Mouse (Mus musculus): ENCODE data around the gene Stip1. TPM values are rescaled to one million over a fixed set of nuclear protein-coding genes. Genes with fewer than 3 reads are reported as not detected.
"Not testable (repeated sequence)": the region's sequence is repeated elsewhere in the genome, so short reads cannot be mapped to it uniquely, and the experiment has no call there.

The Stip1 gene
- polyA plus RNA-seq, 1 experiment from 2014 or later: 267 TPM

DNA sequence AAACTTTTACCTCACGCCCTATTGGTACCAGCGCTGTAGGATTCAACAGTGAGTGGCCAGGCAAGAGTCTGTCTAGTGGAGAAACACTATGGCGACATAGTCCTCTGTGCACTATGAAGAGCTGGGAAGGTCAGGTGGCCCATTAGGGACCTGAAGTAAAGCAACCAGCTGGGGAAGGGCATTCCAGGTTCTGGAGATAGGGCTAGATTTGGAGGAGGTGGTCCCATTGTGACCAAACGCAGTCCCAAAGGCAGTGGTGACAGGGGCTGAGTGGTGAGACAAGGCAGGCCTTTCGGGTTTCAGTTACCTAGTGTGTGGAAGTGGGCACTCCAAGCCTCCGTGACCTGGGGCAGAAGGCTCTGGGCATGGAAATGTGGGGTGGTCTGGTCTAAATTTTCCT lies 18.8 kb upstream of the Stip1 start:
- Histone ChIP-seq H3K4me2 (replicated peaks) (peak overlapping the region; percentile 99), H3K36me3 (no peaks in the 10 kb centered on the region), H3K4me3 (peak overlapping the region; percentile 61; the same call in 1 of the 2 replicates), H3K4me1 (peaks cover 24% of the 10 kb centered on the region), H3K9ac (no peak overlapping the region), H3K9me3 (replicated peaks) (no peaks in the 10 kb centered on the region), H3K27ac (no peak overlapping the region), H3K27me3 (peaks cover 46% of the 10 kb centered on the region)
- WGBS: 59% methylated on average over 6 of the region's 6 CpGs
- no peak for ATAC-seq (ENCODE audit: low FRiP score)

DNA sequence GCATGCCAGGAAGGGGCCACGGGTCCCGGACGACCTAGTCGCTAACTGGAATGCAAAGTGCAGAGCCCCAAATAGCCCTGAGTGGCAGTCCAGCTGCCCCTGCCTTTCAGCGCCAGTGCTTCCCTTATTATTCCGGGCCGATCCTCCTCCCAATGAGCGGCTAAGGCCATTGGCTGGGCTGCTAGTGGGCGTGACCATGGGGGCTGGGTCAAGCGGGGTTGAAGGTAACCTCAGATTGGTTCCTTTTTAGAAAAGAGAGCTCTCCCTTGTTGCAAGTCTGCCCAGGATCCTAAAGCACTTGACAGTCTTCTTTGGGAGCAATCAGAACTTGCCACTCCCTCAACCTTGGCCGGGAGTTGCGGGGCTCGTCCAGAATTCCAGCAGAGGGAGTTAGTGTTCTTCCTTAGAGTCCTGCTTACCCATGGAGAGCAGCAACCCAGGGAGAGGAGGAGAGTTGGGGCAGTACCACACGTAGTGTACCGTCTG lies 18.0 kb upstream of the Stip1 start:
- Histone ChIP-seq H3K27ac (no peak overlapping the region), H3K4me1 (peaks cover 24% of the 10 kb centered on the region), H3K27me3 (peaks cover 44% of the 10 kb centered on the region), H3K9me3 (replicated peaks) (no peaks in the 10 kb centered on the region), H3K9ac (0 out of 2 replicates have a peak overlapping the region, but pooled peaks have one; percentile 9), H3K36me3 (no peaks in the 10 kb centered on the region), H3K4me3 (peak overlapping the region; percentile 61), H3K4me2 (replicated peaks) (peak overlapping the region; percentile 99)
- peak; percentile 72 for ATAC-seq (ENCODE audit: low FRiP score)
- WGBS: under 1% methylated on average over 15 of the region's 15 CpGs

DNA sequence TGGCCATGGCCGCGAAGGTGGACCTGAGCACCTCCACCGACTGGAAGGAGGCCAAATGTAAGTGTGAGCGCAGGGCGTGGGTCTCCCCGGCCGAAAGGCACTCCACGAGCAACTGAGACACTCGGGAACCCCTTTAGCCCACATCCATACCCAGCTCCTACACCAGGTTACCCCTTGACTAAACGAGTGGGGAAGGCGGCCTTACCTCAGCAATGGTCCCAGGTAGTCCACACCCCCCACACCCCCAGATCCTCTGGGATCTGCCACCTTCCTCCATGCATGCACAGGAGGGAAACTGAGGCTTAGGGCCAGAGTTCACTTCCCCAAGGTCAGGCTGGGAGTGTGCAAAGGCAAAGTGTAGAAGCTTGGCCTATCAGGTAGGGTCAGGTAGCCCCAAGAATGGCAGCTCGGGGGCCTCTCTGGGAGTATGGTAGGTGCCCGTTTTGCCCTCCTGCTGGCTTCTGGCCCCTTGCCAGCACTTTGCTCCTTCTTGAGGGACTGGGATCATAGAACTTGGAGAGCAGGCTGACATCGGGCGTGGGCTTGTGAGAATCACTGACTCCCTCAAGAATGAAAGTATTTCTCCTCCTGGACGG lies 17.5 kb upstream of the Stip1 start:
- H3K4me3 ChIP-seq: peak overlapping the region; percentile 61
- H3K9ac ChIP-seq: peak overlapping the region; percentile 65
- no peak overlapping the region for H3K27ac ChIP-seq
- H3K4me1 ChIP-seq: peaks cover 24% of the 10 kb centered on the region
- H3K9me3 ChIP-seq (replicated peaks): no peaks in the 10 kb centered on the region
- peak overlapping the region; percentile 99 for H3K4me2 ChIP-seq (replicated peaks)
- H3K36me3 ChIP-seq: no peaks in the 10 kb centered on the region
- peak; percentile 62 for ATAC-seq (ENCODE audit: low FRiP score)
- H3K27me3 ChIP-seq: peaks cover 44% of the 10 kb centered on the region
- 5% methylated on average over 16 of the region's 16 CpGs for WGBS

DNA sequence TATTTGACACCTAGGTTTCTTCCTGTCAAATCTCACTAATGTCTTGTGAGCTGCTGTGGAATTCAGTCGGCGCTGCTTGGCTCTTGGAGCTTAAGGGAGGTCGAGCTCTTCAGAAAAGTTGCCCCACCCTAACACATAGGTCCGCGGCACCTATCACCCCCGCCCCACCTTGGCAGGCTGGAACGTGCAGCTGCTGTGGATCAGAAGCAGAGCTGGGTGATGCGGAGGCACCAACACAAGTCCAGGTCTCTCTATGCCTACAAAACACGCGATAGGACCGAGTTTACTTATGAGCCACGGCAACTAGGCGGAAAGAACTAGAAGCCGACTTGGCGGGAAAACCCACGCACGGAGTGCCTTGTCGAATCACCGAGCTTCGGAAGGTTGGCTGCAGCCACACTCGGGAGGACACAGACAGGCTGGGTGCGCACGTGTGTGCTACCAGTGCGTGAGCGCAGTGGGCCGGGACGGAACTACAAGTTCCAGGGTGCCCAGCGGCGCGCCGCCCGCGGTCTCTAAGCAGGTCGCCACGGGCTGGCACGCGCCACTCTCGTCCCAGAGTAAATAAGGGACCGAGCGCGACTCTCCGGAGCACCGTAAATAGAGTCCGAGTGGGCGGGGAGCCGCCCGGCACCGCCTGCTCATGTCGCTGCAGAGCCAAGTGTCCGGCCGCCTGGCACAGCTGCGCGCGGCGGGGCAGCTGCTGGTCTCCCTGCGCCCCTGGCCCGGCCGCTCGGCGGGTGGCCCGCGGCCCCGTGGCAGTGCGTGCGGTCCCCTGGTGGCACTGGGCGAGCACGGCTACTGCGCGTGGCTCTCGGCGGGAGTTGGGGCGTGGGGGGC lies 16.7 kb upstream of the Stip1 start, which contains the start of gene Macrod1:
Macrod1 (plus strand) TSS at position 563 of the 840 bp plus-strand sequence.
- Histone ChIP-seq H3K27me3 (peaks cover 44% of the 10 kb centered on the region), H3K9ac (peak within 1 kb of the TSS; percentile 65), H3K36me3 (no peaks in the 10 kb centered on the region), H3K4me1 (peaks cover 24% of the 10 kb centered on the region), H3K9me3 (replicated peaks) (no peaks in the 10 kb centered on the region), H3K4me3 (peak within 1 kb of the TSS; percentile 61), H3K27ac (no peak within 1 kb of the TSS), H3K4me2 (replicated peaks) (peak within 1 kb of the TSS; percentile 99)
- peak; percentile 79 for ATAC-seq (ENCODE audit: low FRiP score)
- 2% methylated on average over 68 of the region's 72 CpGs for WGBS

DNA sequence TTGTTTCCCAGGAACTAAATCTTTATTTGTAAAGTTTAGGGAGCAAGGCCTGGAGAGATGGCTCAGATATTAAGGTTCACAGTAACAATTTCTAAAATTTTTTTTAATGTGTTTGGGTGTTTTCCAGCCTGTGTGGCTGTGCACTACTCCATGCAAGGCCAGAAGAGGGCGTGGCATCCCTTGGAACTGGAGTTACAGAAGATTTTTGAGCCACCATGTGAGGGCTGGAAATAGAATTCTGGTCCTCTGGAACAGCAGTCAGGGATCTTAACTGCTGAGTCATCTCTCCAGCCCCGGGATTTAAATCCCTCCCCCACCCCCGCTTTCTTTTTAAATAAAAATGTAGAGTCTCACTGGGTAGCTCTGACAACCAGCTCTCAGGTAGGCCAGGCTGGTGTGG lies 15.4 kb upstream of the Stip1 start:
- Histone ChIP-seq H3K4me1 (peaks cover 24% of the 10 kb centered on the region), H3K36me3 (no peaks in the 10 kb centered on the region), H3K4me3 (no peak overlapping the region), H3K27me3 (peaks cover 39% of the 10 kb centered on the region), H3K9ac (no peak overlapping the region), H3K27ac (no peak overlapping the region), H3K9me3 (replicated peaks) (no peaks in the 10 kb centered on the region), H3K4me2 (replicated peaks) (no peak overlapping the region)
- WGBS: 44% methylated on average over 3 of the region's 3 CpGs
- ATAC-seq (ENCODE audit: low FRiP score): no peak

DNA sequence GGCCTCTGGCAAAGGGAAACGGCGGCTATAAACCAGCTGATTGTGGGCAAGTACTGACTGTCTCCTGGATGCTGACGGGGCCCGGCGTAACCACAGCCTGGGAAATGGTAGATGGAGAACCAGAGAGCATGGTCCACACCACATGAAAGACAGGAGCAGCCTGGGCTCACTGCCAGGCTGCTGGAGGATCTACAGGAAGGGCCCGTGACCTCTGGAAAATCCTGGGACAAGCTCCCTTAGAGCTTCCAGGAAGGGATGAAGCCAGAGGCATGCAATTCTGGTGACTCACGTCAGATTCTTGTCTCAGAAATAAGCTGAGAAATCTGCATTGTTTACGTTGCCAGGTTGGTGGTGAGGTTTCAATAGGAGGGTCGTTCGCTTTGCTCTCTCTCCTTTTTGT lies 15.0 kb upstream of the Stip1 start:
- Histone ChIP-seq H3K9me3 (replicated peaks) (no peaks in the 10 kb centered on the region), H3K27ac (no peak overlapping the region), H3K4me3 (no peak overlapping the region), H3K36me3 (no peaks in the 10 kb centered on the region), H3K27me3 (peaks cover 37% of the 10 kb centered on the region), H3K9ac (no peak overlapping the region), H3K4me2 (replicated peaks) (no peak overlapping the region), H3K4me1 (peaks cover 24% of the 10 kb centered on the region)
- WGBS: 72% methylated on average over 10 of the region's 10 CpGs
- no peak for ATAC-seq (ENCODE audit: low FRiP score)

DNA sequence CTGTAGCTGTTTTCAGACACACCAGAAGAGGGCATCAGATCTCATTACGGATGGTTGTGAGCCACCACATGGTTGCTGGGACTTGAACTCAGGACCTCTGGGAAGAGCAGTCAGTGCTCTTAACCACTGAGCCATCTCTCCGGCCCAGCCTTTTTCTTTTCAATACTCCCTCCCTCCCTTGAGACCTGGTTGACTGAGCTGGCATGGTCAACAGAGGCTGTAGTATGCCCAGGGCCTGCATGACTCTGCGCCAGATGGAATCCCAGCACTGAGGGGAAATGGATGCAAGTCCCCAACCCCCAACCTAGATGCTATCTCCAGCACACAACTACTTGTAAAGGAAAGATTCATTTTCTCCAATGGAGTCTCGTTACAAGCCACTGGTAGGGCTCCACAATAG lies 13.6 kb upstream of the Stip1 start:
- not testable (repeated sequence) for H3K9ac ChIP-seq; H3K4me3 ChIP-seq; H3K9me3 ChIP-seq (replicated peaks); H3K4me2 ChIP-seq (replicated peaks); ATAC-seq (ENCODE audit: low FRiP score); H3K36me3 ChIP-seq; H3K27ac ChIP-seq
- 80% methylated on average over 4 of the region's 4 CpGs for WGBS
- peaks cover 23% of the 10 kb centered on the region for H3K4me1 ChIP-seq
- peaks cover 27% of the 10 kb centered on the region for H3K27me3 ChIP-seq

DNA sequence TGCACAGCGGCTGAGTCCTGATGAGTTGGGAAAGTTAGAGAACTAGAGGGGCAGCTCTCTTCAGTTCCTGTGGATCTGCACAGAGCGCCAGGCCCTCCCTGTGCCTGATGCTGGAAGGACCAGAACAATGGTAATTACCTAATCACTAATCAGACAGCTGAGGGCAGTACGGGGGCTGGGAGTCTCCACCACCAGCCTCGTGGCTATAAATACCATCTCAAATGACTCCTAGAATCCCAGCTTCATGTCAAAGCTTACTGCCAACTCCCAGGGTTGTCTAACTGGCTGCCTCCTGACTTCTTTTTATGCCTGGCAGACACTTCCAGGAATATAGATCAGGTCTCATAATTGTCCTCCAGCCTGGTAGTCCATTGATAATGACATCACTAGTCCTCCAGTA lies 4.9 kb upstream of the Stip1 start:
- H3K9me3 ChIP-seq (replicated peaks): no peaks in the 10 kb centered on the region
- H3K4me1 ChIP-seq: peaks cover 4% of the 10 kb centered on the region; the same call in 1 of the 2 replicates
- WGBS: 46% methylated on average over 4 of the region's 4 CpGs
- H3K4me3 ChIP-seq: no peak overlapping the region
- no peak for ATAC-seq (ENCODE audit: low FRiP score)
- H3K9ac ChIP-seq: no peak overlapping the region
- no peaks in the 10 kb centered on the region for H3K36me3 ChIP-seq
- H3K27me3 ChIP-seq: no peaks in the 10 kb centered on the region
- H3K27ac ChIP-seq: no peak overlapping the region
- H3K4me2 ChIP-seq (replicated peaks): no peak overlapping the region

DNA sequence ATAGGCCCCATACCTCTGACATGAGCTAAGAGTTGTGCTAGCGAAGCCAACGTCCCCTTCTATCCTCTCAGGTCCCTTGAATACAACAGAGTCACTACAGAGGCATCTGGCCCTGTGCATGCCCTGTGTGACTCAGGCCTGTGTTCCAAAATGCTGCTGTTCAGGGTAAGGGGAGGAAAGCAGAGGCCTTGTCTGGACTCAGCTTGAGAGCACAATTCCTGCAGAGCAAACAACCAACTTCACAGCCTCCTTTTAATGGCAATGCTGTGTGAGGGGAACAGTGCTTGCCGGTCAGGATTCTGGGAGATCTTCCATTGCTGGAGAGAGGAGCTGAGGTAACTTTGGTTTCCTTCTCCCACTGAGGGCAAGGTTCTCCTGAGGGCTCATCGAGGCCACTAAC lies 4.5 kb upstream of the Stip1 start:
- Histone ChIP-seq H3K9me3 (replicated peaks) (no peaks in the 10 kb centered on the region), H3K9ac (no peak overlapping the region), H3K27ac (no peak overlapping the region), H3K27me3 (no peaks in the 10 kb centered on the region), H3K4me2 (replicated peaks) (no peak overlapping the region), H3K4me3 (no peak overlapping the region), H3K4me1 (peaks cover 4% of the 10 kb centered on the region; the same call in 1 of the 2 replicates), H3K36me3 (no peaks in the 10 kb centered on the region)
- WGBS: 67% methylated on average over 4 of the region's 4 CpGs
- no peak for ATAC-seq (ENCODE audit: low FRiP score)

DNA sequence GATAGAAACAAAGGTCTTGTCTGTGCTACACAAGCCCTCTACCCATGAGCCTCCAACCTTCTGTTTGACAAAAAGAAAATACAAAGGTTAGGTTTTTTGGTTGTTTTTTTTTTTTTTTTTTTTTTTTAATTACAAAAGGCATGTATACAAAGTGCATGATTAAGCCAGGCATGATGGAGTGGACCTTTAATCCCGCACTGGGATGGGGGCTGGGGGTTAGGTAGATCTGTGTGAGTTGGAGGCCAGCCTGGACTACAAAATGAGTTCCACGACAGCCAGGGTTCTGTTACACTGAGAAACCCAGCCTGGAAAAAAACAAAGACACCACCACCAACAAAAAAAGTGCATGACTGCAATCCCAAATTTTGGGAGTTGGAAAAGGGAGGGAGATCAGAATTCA lies 1.4 kb upstream of the Stip1 start:
- peak overlapping the region; percentile 87; the same call in 1 of the 2 replicates for H3K27ac ChIP-seq
- no peaks in the 10 kb centered on the region for H3K36me3 ChIP-seq
- H3K4me2 ChIP-seq (replicated peaks): peak overlapping the region; percentile 61
- no peak for ATAC-seq (ENCODE audit: low FRiP score)
- peaks cover 27% of the 10 kb centered on the region for H3K4me1 ChIP-seq
- 0 out of 2 replicates have a peak overlapping the region, but pooled peaks have one; percentile 94 for H3K4me3 ChIP-seq
- H3K27me3 ChIP-seq: no peaks in the 10 kb centered on the region
- H3K9ac ChIP-seq: no peak overlapping the region
- no peaks in the 10 kb centered on the region for H3K9me3 ChIP-seq (replicated peaks)
- WGBS: 95% methylated on average over 2 of the region's 2 CpGs

DNA sequence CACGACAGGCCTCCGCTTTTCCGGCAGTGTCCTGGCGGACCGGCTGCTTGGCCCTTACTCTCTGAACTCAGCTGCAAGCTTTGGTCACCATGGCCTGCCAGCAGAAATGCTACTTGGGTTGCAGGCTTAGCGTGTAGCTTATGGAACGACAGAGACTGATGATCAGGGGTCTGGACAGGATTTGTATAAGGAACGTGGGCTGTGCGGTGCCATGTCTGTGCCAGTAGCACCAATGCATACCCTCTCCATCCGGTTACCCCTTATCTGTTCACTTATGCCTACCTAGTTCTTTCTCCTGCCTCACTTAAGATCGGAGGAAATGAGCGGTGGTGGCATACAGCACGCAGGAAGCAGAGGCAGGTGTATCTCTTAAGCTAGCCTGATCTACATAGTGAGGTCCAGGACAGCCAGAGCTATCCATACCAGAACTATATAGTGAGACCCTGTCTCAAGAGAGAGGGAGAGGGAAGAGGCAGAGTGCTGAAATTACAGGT lies 917 bp upstream of the Stip1 start:
- 25% methylated on average over 13 of the region's 13 CpGs for WGBS
- ATAC-seq (ENCODE audit: low FRiP score): peak; percentile 2
- Histone ChIP-seq H3K27ac (peak overlapping the region; percentile 87), H3K9ac (peak overlapping the region; percentile 57), H3K27me3 (no peaks in the 10 kb centered on the region), H3K4me1 (peaks cover 27% of the 10 kb centered on the region), H3K4me2 (replicated peaks) (peak overlapping the region; percentile 61), H3K9me3 (replicated peaks) (no peaks in the 10 kb centered on the region), H3K36me3 (no peaks in the 10 kb centered on the region), H3K4me3 (peak overlapping the region; percentile 94)

DNA sequence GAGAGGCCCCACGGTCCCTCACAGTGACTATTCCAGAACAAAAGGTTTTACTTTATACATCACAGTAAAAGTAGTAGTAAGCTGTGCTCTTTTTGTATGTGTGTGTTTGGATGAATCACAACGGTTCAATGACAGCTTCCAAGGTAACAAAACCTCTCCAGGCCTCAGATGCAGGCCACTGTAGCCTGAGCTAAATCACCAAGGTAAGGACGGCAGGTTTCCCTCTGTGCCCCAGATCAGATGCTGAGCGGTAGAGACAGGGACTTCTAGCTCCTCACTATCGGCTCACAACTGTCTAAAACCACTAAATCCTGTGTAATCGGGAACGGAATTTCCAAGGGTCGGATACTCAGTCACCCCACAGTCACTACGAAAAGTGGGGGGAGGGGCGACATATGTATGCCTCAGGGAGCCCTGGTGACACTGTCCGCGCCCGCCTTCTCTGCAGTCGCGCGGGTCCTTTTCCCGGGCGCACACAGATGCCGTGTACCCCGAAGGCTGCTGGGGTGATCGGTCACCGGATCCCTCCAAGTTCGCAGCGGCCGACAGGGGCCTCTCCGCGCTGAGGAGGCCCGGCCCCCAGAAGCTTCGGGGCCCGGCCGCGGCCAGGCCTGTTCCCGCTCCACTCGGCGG lies 563 bp downstream of the Stip1 start:
- Histone ChIP-seq H3K27me3 (no peaks in the 10 kb centered on the region), H3K9ac (peak overlapping the region; percentile 96), H3K4me3 (peak overlapping the region; percentile 94), H3K4me2 (replicated peaks) (peak overlapping the region; percentile 61), H3K9me3 (replicated peaks) (no peaks in the 10 kb centered on the region), H3K4me1 (peaks cover 27% of the 10 kb centered on the region), H3K27ac (peak overlapping the region; percentile 91), H3K36me3 (peaks cover 12% of the 10 kb centered on the region)
- WGBS: 2% methylated on average over 30 of the region's 35 CpGs
- ATAC-seq (ENCODE audit: low FRiP score): peak; percentile 26
